Mouse (Mus musculus) stomach, postnatal 0 days (tissue): ENCODE results near the gene Bmpr2.

Experiments used
- CTCF ChIP-seq: IDR thresholded peaks from 2 replicates; pipeline ENCODE4 v1.5.1; 2016; ENCODE audit warnings: antibody characterized with exemption, low read depth, mild to moderate bottlenecking, moderate library complexity
- EP300 ChIP-seq: optimal IDR thresholded peaks from 2 replicates; pipeline ENCODE3; 2016; ENCODE audit warnings: antibody characterized with exemption

DNA sequence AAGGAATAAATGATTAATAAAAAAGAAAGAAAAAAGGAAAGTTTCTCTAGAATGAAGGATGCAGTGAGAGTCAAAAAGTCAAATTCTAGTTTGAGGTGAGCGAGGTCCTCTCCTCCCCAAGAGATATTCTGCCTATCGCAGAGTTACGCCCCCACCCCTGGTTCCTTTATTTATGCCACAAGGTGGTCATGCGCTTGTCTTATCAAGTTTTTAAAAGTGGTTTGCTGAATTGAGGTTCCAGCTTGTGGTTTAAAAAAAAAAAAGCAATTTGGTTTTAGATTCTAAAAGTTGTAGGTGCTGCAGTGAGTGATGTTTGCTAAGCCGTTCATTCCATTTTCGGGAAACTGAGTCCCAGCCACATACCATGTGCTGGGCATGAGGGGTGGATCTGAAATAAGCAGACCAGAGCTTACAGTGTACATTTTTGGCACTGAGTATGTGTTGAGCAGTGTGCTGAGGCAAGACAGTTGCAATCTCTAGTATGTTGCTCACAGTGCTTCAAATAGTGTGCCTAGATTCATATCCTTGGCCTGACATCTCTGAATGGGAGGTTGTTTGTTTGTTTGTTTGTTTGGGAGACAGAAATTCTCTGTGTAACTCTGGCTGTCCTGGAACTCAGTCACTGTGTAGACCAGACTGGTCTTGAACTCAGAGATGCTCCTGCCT lies 141.6 kb downstream of the Bmpr2 start:
- TF ChIP-seq CTCF (no peak), EP300 (no peak)
